Mouse (Mus musculus) B cell, adult (primary cell): ENCODE data around the gene Swap70. TPM values are rescaled to one million over a fixed set of nuclear protein-coding genes. Genes with fewer than 3 reads are reported as not detected.

Experiments used
- total RNA-seq: library from RNA; stranded (reverse); gene quantifications from 4 replicates; pipeline ENCODE4 v1.2.4, GENCODE M21; 2023; ENCODE audit not compliant: inconsistent age

The Swap70 gene
- total RNA-seq, result 396 to 432 TPM (median 409 TPM) in 4 replicates

DNA sequence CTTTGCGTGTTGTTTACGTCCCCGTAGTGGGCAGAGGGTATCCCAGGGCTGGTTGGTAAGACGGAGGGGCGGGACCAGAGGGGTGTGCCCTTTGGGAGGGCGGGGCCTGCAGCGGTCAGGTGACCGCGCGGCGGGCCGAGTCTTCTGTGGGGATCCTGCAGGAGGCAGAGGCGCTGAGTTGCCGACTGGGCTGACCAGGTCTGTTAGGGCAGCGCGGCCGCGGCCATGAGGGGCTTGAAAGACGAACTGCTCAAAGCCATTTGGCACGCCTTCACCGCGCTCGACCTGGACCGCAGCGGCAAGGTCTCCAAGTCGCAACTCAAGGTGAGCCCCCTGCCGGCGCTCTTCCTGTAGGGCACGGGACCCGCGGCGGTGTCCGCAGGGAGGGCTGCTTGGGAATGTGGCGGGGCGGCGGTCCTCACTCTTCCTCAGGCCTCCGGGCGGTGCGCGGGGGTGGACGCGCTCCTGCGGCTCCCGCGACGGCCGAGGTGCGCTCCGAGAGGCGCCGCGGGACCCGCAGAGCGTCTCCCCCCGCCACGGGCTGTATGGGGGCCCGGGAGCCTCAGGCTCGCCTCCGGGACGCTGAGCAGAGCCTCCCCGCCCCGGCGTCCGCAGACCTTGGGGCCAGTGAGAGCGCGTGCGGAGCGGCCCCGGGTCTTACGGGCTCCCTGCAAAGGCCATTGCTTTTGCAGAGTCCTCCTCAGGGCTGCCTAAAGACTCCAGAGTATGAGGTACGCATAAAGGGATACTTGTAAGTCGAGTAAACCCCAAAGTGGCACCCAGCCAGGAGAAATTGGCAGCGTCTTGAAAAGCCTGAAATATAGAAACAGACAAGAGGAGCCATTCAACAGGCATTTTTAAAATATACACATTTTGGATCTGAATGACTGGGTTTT, at the start of gene Swap70:
Swap70 (plus strand) TSS at position 126 of the 896 bp plus-strand sequence.

Other genes with a start within 250 kb of the Swap70 start
- 51.4 to 59.8 TPM (median 53.0 TPM) in 4 replicates for gene Tmem41b, start 234.8 kb upstream of the Swap70 start, total RNA-seq
- 68.9 to 75.3 TPM (median 70.1 TPM) in 4 replicates for gene Ipo7, start 203.4 kb upstream of the Swap70 start, total RNA-seq
- gene Zfp143, start 160.5 kb upstream of the Swap70 start, total RNA-seq, result 30.3 to 35.5 TPM (median 32.5 TPM) in 4 replicates
- gene Wee1, start 99.7 kb upstream of the Swap70 start, total RNA-seq, result 4.1 to 5.2 TPM (median 5.0 TPM) in 4 replicates